Mouse (Mus musculus) testis, adult 2 months (tissue): ENCODE results near the gene Ulk4.

ENCODE experiments used
- CTCF ChIP-seq: fragments of 200-500 bp; IDR thresholded peaks from 2 replicates; pipeline ENCODE4 v1.5.1; 2012; ENCODE audit warnings: low read depth, mild to moderate bottlenecking, inconsistent platforms, low read length, moderate library complexity; ENCODE audit not compliant: control insufficient read depth, insufficient read depth, insufficient replicate concordance
- POLR2A ChIP-seq: fragments of 200-500 bp; IDR thresholded peaks from 2 replicates; pipeline ENCODE4 v1.6.1; 2012; ENCODE audit warnings: low read depth, mild to moderate bottlenecking, inconsistent platforms, low read length, moderate library complexity; ENCODE audit not compliant: control insufficient read depth

GRCm38 (mm10) chr9:121156253-121156831 lies 120.7 kb downstream of the Ulk4 start:
- no peak for TF ChIP-seq CTCF
- TF ChIP-seq POLR2A, result no peak
